Mouse (Mus musculus): ENCODE results near the gene Cntrob. TPM values are rescaled to one million over a fixed set of nuclear protein-coding genes. Genes with fewer than 3 reads are reported as not detected.

Gene Cntrob
- total RNA-seq (2021), result 10 to 100 TPM; 13.9 to 17.8 TPM
- long read RNA-seq, experiment 1, transcript Cntrob-201 (19 exons, 3,861 nt), result major isoform, 5 of 14 reads
- long read RNA-seq, experiment 1, partial matches to known transcripts, result 3 of 14 reads
- long read RNA-seq, experiment 1, other reads (novel, unspliced or antisense), result 6 of 14 reads
- long read RNA-seq, experiment 2, partial matches to known transcripts, result 3 of 12 reads
- long read RNA-seq, experiment 2, other reads (novel, unspliced or antisense), result 6 of 12 reads

GRCm38 (mm10) chr11:69323667-69324111 is at the start of gene Cntrob, which contains the start of gene Trappc1:
Gene Cntrob, minus strand, starts transcription at chr11:69323775.
Gene Trappc1, plus strand, starts transcription at chr11:69323980.
- Histone ChIP-seq H3K27ac (peak within 1 kb of the TSS; percentile 93), H3K4me3 (peak within 1 kb of the TSS; percentile 64)
- peak; percentile 99 for DNase-seq (ENCODE audit: low spot score in 2 of 2)
- no peak for TF ChIP-seq CTCF (conservative IDR thresholded peaks at IDR 0.05)

GRCm38 (mm10) chr11:69372780-69373170 is 49.2 kb upstream of the Cntrob start:
- peak; percentile 76 for TF ChIP-seq CTCF (conservative IDR thresholded peaks at IDR 0.05)
- Histone ChIP-seq H3K27ac (peak overlapping the region; percentile 99), H3K4me3 (no peak overlapping the region; the same call in 1 of the 2 replicates)
- no peak for DNase-seq (ENCODE audit: low spot score in 2 of 2)

DNA sequence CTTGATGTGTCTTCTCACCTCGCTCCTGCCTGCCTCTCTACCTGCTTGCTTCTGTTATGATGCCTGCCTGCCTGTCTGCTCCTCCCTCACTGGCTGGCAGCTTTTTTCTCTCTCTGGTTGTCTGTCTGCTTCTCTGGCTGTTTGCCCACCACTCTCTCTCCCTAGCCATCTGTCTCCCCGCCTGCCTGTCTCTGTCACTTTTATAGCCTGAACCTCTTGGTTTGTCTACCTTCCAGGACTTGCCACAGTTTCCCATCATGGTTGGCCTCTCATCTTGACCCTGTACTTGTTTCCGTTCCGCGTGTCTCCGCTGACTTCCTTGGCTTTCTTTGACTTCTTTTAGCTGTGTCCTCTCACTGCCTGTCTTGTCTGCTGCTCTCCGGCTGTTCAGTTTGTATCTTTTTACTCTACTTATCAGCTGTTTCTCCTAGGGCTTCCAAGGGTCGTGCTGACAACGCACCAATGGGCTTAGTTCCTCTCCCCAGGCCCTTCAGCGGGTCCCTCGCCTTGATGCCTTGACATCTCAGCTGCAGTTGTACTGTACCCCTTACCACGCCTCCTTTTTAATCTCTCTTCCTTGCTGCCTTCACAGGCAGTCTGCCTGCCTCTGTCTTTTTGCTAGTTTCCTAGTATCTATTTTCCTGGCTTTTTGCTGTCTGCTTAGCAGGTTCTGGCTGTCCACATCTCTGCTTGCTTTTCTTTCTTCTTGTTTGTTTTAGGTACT is 48.6 kb upstream of the Cntrob start:
- no peak for TF ChIP-seq CTCF (conservative IDR thresholded peaks at IDR 0.05)
- Histone ChIP-seq H3K27ac (peak overlapping the region; percentile 99), H3K4me3 (no peak overlapping the region; the same call in 1 of the 2 replicates)
- DNase-seq (ENCODE audit: low spot score in 2 of 2), result peak; percentile 82 to 88

DNA sequence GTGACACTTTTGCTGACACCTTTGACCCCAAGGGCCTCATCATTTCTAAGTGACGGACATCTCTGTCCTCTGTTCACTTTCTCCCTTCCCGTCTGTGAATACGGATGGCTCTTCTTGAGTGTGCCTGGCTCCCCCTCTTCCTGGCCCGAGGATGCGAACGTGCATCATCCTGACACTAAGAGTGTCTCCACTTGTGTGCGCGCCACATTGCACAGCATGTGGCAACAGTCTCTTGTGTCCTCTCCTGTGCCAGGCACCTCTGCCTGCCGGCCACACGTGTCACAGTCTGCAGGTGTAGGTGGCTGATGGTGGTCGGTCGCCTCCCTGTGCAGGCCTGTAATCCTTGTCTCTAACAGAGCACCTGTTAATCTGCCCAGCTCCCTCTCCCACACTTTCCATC is 48.0 kb upstream of the Cntrob start:
- TF ChIP-seq CTCF (conservative IDR thresholded peaks at IDR 0.05), result no peak
- peak overlapping the region; percentile 99 for H3K27ac ChIP-seq
- H3K4me3 ChIP-seq, result no peak overlapping the region
- no peak for DNase-seq (ENCODE audit: low spot score in 2 of 2)

GRCm38 (mm10) chr11:69370817-69371215 is 47.2 kb upstream of the Cntrob start:
- Histone ChIP-seq H3K4me3 (no peak overlapping the region), H3K27ac (peak overlapping the region; percentile 99)
- no peak for TF ChIP-seq CTCF (conservative IDR thresholded peaks at IDR 0.05)
- DNase-seq (ENCODE audit: low spot score in 2 of 2), result no peak

DNA sequence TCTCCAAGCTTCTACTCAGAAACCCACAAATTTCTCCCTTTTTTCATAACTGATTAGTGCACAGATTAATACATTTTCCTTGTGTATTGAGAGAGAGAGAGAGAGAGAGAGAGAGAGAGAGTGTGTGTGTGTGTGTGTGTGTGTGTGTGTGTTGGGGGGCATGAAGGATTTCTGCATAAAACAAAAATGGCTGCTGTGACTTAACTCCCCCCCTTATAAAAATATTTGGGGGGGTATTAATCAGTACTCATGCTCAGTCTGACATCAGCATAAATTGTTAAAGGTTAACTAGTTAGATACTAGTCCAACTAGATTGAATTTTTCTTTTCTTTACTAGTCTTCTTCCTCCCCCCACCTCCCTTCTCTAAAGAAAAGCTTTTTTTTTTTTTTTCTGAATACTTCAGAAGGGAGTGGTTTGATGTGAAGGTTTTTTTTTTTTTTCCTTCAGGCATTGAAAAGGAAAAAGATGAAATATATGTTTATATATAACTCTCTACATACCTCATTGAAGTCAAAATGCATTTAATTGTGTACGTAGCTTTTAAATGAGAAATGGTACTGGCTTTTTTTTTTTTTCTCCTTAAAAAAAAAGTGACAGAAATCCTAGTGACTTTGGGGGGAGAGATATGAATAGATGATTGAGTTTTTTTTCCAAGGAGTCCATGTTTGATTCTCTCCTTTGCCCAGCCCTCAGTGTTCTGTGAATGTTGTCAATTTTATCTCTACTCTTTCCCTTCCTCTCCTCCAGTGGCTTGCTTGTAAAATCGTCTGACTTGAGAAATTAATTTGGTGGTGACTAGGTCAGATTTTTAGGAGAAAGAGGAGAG is 46.6 kb upstream of the Cntrob start:
- DNase-seq (ENCODE audit: low spot score in 2 of 2), result no peak
- TF ChIP-seq CTCF (conservative IDR thresholded peaks at IDR 0.05), result no peak
- Histone ChIP-seq H3K4me3 (peak overlapping the region; percentile 87; the same call in 1 of the 2 replicates), H3K27ac (peak overlapping the region; percentile 99)

GRCm38 (mm10) chr11:69369215-69369989 is 45.8 kb upstream of the Cntrob start, which contains the start of gene Chd3:
Gene Chd3, minus strand, starts transcription at chr11:69369406.
- DNase-seq (ENCODE audit: low spot score in 2 of 2), result no peak
- peak within 1 kb of the TSS; percentile 87 for H3K4me3 ChIP-seq
- TF ChIP-seq CTCF (conservative IDR thresholded peaks at IDR 0.05), result no peak
- peak within 1 kb of the TSS; percentile 99 for H3K27ac ChIP-seq

DNA sequence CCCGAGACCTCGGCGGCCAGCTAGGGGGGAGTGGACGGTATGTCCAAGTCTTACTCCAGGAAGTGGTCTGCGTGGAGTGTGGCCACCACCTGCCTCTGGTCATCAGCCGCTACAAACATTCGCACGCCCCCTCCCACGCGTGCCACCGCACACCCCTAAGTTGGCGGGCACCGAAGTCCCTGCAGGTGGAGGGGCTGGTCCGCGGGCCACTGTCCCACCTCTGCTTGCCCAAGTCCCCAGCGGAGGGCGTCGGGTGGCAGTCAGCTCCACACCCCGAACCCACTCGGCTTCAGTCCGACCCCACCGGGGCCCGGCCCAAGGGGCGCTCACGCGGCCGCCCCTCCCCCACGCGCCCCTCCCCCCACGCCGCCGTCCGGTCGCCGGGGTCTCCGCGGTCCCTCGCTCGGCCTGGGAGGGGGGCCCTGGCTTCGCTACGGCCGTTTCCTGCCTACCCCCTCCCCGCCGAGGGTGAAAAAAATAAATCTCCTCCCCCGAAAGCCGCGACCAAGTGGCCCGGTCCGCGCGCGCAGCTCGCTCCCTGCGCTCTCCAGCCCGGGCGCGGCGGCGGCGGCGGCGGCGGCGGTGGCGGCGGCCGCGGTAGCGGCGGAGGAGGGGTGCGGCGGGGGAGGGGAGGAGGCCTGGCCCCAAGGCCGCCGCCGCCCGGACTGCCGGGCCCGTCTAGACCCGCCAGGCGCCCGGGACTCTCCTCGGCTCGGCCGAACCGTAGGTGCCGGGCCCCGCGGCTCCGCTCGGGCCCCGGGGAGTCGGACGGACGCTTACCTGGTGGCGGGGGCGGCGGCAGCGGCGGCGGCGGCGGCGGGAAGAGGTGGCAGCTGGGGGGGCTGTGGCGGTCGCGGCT is 45.0 kb upstream of the Cntrob start:
- no peak for DNase-seq (ENCODE audit: low spot score in 2 of 2)
- TF ChIP-seq CTCF (conservative IDR thresholded peaks at IDR 0.05), result 0 out of 2 replicates have a peak, but pooled peaks have one; percentile 5
- H3K4me3 ChIP-seq, result peak overlapping the region; percentile 87
- H3K27ac ChIP-seq, result peak overlapping the region; percentile 99

GRCm38 (mm10) chr11:69367616-69368355 is 44.2 kb upstream of the Cntrob start:
- peak overlapping the region; percentile 99 for H3K27ac ChIP-seq
- peak overlapping the region; percentile 87 for H3K4me3 ChIP-seq
- TF ChIP-seq CTCF (conservative IDR thresholded peaks at IDR 0.05), result 0 out of 2 replicates have a peak, but pooled peaks have one; percentile 5
- DNase-seq (ENCODE audit: low spot score in 2 of 2), result no peak

- Histone ChIP-seq H3K4me3 (peak overlapping the region; percentile 87), H3K27ac (peak overlapping the region; percentile 99)
- DNase-seq (ENCODE audit: low spot score in 2 of 2), result no peak
- TF ChIP-seq CTCF (conservative IDR thresholded peaks at IDR 0.05), result no peak
Measured at GRCm38 (mm10) chr11:69366855-69367615, 43.5 kb upstream of the Cntrob start.

Measured in layer of hippocampus, adult 2 months (tissue).